Mouse (Mus musculus) midbrain, embryonic 12.5 days (tissue): Measurements from ENCODE around the gene Dlx3. TPM values are rescaled to one million over a fixed set of nuclear protein-coding genes. Genes with fewer than 3 reads are reported as not detected.

ENCODE experiments used
- ATAC-seq: fragments of 200-750 bp; cut with Nextera tagmentation; 2 replicates; pipeline ENCODE4 v1.8.0; 2017; ENCODE audit warnings: low read depth, moderate TSS enrichment, moderate library complexity; ENCODE audit not compliant: low FRiP score
- H3K27ac ChIP-seq: fragments of 300-500 bp; sonication (generic); replicated peaks from 2 replicates; pipeline ENCODE4 v1.5.1; 2016; ENCODE audit warnings: mild to moderate bottlenecking
- H3K27me3 ChIP-seq: fragments of 300-500 bp; sonication (generic); 2 replicates; pipeline ENCODE4 v1.6.1; 2016; ENCODE audit warnings: mild to moderate bottlenecking
- H3K36me3 ChIP-seq: fragments of 300-500 bp; sonication (generic); 2 replicates; pipeline ENCODE4 v1.6.1; 2016
- H3K4me1 ChIP-seq: fragments of 300-500 bp; sonication (generic); 2 replicates; pipeline ENCODE4 v1.6.1; 2016
- H3K4me2 ChIP-seq: fragments of 300-500 bp; sonication (generic); replicated peaks from 2 replicates; pipeline ENCODE4 v1.6.1; 2016; ENCODE audit warnings: mild to moderate bottlenecking, moderate library complexity
- H3K4me3 ChIP-seq: fragments of 300-500 bp; sonication (generic); 2 replicates; pipeline ENCODE4 v1.5.1; 2016; ENCODE audit warnings: mild to moderate bottlenecking
- H3K9ac ChIP-seq: fragments of 300-500 bp; sonication (generic); replicated peaks from 2 replicates; pipeline ENCODE4 v1.6.1; 2016; ENCODE audit warnings: mild to moderate bottlenecking, moderate library complexity
- H3K9me3 ChIP-seq: fragments of 300-500 bp; sonication (generic); 2 replicates; pipeline ENCODE4 v1.6.1; 2016; ENCODE audit warnings: mild to moderate bottlenecking
- WGBS: fragments of 180-500 bp; shearing (Covaris S2); methylation state at CpG from one replicate; pipeline ENCODE4 v1.1.7; 2016; 5-methylcytosine and 5-hydroxymethylcytosine counted together
- polyA plus RNA-seq: library from polyadenylated mRNA; unstranded; fragments of >200 nt; fragmentation: Nextera tagmentation; extraction: Ambion mirVana; gene quantifications from 2 replicates; pipeline ENCODE4 v1.2.1, GENCODE M21; 2016

Gene Dlx3
- polyA plus RNA-seq, 1 experiment from 2014 or later = 0.71 TPM

DNA sequence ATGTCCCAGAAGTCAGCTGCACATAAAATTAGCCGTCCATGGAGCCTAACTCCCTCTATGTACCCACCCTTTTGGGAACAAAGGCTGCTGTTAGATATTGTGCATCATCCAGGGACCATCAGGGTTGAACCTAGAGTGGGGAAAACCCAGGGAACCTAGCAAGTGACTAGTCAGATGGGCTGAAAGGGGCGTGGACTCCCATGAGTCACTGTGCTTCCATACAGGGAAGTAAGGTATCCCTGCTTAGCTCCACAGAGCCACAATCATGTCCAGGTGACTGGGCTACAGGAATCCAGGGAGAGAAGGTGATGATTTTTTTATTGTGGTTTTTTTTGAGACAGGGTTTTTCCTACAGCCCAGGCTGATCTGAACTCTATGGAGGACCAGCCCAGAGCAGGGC lies 10.9 kb upstream of the Dlx3 start:
- Histone ChIP-seq H3K4me1 (peaks cover 10% of the 10 kb centered on the region), H3K4me2 (no peak overlapping the region), H3K4me3 (no peak overlapping the region), H3K9ac (no peak overlapping the region), H3K27me3 (peaks cover 14% of the 10 kb centered on the region), H3K27ac (no peak overlapping the region), H3K9me3 (no peaks in the 10 kb centered on the region), H3K36me3 (no peaks in the 10 kb centered on the region)
- WGBS = 89% methylated on average over 2 of the region's 2 CpGs
- no peak for ATAC-seq

DNA sequence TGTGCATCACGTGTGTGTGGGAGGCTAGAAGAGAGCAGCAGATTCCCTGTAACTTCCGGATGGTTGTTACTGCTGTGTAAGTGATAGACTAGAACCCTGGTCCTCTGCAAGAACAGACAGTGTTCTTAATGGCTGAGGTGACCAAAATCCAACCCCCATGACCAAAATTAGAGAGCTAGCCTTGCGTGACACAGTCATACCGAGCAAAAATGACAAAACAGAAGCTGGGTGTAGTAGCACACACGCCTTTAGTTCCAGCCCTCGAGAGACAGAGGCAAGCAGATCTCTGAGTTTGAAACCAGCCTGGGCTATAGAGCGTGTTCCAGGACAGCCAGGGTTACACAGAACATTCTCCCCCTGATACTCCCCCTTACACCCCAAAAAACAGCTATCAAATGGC lies 9.8 kb upstream of the Dlx3 start:
- H3K4me2 ChIP-seq = no peak overlapping the region
- WGBS = 88% methylated on average over 7 of the region's 7 CpGs
- H3K27me3 ChIP-seq = peaks cover 14% of the 10 kb centered on the region

DNA sequence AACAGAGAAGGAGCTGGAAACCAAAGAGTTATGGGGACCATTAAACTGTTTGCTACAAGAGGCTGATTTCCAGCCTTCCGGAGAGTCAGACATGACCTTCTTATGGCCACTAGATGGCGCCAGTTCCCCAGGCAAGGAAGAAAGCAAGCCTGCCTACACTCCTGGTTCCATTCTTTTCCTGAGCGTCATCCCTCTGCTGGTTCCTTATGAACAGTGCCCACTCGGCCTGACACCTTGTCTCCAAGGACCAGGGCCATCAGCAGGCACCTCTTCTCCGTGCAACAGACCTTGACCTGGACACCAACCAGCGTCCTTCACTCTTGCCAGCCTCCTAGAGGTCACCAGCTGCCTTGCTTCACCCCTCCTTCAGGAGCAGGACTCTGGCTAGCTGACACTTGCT lies 2.9 kb upstream of the Dlx3 start:
- Histone ChIP-seq H3K36me3 (no peaks in the 10 kb centered on the region), H3K4me1 (peaks cover 22% of the 10 kb centered on the region), H3K27me3 (peaks cover 50% of the 10 kb centered on the region), H3K9me3 (no peaks in the 10 kb centered on the region), H3K27ac (no peak overlapping the region), H3K4me2 (no peak overlapping the region), H3K4me3 (no peak overlapping the region), H3K9ac (no peak overlapping the region)
- 3% methylated on average over 6 of the region's 6 CpGs for WGBS
- peak; percentile 58; the same call in 1 of the 2 replicates for ATAC-seq

More for the DNA sequence above, 9.8 kb upstream of the Dlx3 start:
- no peak for ATAC-seq
- no peak overlapping the region for H3K4me3 ChIP-seq
- no peaks in the 10 kb centered on the region for H3K36me3 ChIP-seq
- no peaks in the 10 kb centered on the region for H3K9me3 ChIP-seq
- H3K27ac ChIP-seq = no peak overlapping the region
- H3K9ac ChIP-seq = no peak overlapping the region
- peaks cover 7% of the 10 kb centered on the region for H3K4me1 ChIP-seq

DNA sequence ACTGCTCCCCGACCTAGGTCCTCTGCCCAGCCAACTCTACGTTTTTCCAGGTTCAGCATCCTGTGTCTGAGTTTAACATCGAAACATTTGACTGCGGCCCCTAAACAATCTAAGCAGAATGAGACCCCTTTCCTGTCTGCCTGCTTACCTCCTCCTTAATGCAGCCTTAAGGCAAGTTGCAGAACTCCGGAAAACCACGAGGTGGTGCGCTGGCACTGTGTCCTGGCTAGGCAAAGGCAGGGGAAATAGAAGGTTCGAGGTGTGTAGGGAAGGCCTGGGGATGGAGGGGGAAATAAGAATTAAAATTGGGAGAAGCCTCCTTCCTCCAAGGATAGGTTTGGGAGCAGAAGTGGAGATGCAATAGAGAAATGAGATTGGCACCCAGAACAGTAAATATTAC lies 1.4 kb upstream of the Dlx3 start:
- Histone ChIP-seq H3K27me3 (peaks cover 65% of the 10 kb centered on the region), H3K4me2 (0 out of 2 replicates have a peak overlapping the region, but pooled peaks have one; percentile 5), H3K4me1 (peaks cover 22% of the 10 kb centered on the region), H3K36me3 (no peaks in the 10 kb centered on the region), H3K27ac (no peak overlapping the region), H3K4me3 (no peak overlapping the region), H3K9ac (no peak overlapping the region), H3K9me3 (no peaks in the 10 kb centered on the region)
- 6% methylated on average over 8 of the region's 8 CpGs for WGBS
- ATAC-seq = no peak

DNA sequence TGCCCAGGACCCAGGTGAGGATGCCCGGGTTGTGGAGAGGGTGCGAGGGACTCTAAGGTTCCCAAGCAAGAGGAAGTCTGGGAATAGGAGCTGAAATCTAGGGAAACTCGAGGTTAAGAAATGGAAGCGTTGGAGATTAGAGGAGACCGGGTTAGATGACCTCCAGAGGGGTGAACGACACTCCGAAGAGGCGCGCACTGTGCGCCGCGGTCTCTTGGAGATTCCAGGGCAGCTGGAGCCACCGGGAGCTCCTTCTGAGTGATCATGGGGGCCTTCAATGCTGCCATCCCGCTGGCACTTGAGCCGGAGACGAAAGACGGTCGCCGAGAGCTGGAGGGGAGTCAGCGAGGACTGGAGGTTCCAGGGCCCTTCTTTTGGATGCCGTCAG lies 708 bp downstream of the Dlx3 start:
- peaks cover 86% of the 10 kb centered on the region for H3K27me3 ChIP-seq
- peak overlapping the region; percentile 69 for H3K4me2 ChIP-seq
- whole genome bisulfite sequencing = under 1% methylated on average over 21 of the region's 21 CpGs
- 0 out of 2 replicates have a peak, but pooled peaks have one; percentile 8 for ATAC-seq
- peak overlapping the region; percentile 43 for H3K4me3 ChIP-seq
- H3K9ac ChIP-seq = no peak overlapping the region
- H3K36me3 ChIP-seq = no peaks in the 10 kb centered on the region
- H3K9me3 ChIP-seq = no peaks in the 10 kb centered on the region
- H3K4me1 ChIP-seq = peaks cover 22% of the 10 kb centered on the region
- no peak overlapping the region for H3K27ac ChIP-seq

DNA sequence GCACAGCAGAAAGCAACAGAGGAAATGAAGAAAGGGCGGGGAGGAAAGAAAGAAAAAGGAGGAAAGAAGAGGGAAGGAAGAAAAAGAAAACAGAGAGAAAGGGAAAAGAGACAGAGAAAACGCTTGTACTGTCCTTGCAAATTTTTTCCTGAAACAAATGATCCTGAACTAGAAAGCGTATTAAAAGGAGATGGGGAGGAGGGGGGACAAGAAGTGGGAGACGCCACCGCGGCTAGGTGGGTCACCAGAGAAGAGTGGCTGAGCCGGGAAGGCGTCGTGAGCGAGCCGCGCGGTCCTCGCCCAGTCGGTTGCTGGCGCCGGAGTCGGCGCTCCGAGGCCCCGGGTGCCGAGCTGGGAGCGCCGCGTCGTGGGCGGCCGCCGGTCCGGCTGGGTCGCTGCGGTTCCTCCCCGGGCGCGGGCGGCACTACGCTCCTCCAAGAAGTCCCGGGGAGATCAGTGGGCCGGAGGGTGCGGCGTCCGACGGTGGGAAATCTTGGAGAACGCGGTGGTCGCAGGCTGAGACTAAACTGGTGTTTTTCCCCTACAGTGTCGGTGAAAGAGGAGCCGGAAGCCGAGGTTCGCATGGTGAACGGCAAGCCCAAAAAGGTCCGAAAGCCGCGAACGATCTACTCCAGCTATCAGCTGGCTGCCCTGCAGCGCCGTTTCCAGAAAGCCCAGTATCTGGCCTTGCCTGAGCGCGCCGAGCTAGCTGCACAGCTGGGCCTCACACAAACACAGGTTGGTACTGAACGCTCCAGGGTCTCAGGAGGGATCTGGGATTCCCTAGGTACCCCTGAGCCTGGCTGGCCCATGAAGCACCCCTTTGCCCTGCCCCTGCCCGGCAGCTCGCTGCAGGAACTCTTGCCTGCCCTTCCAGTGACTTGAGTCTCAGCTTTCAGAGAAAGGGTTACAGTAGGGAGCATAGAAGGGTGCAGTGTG lies 1.5 kb downstream of the Dlx3 start:
- WGBS = under 1% methylated on average over 63 of the region's 63 CpGs
- peak overlapping the region; percentile 69 for H3K4me2 ChIP-seq
- H3K27me3 ChIP-seq = peaks cover 94% of the 10 kb centered on the region
- H3K27ac ChIP-seq = no peak overlapping the region
- peaks cover 26% of the 10 kb centered on the region for H3K4me1 ChIP-seq
- no peak for ATAC-seq
- no peaks in the 10 kb centered on the region for H3K36me3 ChIP-seq
- no peak overlapping the region for H3K9ac ChIP-seq
- peak overlapping the region; percentile 43 for H3K4me3 ChIP-seq
- no peaks in the 10 kb centered on the region for H3K9me3 ChIP-seq

DNA sequence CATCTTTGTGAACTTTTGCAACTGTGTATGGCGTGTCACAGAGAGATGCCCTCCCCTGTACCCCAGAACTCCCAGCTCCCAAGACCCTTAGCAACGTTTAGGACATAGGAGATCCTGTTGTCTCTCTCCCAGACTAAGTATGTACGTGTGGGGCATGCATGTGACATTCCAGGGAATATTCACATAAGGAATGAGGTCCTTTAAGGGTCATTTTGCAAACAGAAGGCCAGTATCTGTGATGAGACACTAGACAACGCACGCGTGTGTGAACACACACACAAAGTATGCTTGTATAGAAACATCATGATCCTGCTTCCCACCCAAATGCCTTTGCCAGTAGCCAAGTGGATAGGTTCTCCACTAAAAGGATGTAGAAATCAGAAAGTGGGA lies 2.2 kb downstream of the Dlx3 start:
- Histone ChIP-seq H3K36me3 (no peaks in the 10 kb centered on the region), H3K4me2 (peak overlapping the region; percentile 69; the same call in 1 of the 2 replicates), H3K27me3 (peaks cover 99% of the 10 kb centered on the region), H3K9me3 (no peaks in the 10 kb centered on the region), H3K4me1 (peaks cover 32% of the 10 kb centered on the region), H3K9ac (no peak overlapping the region), H3K4me3 (peak overlapping the region; percentile 43; the same call in 1 of the 2 replicates), H3K27ac (no peak overlapping the region)
- ATAC-seq = no peak
- WGBS = 21% methylated on average over 6 of the region's 6 CpGs

DNA sequence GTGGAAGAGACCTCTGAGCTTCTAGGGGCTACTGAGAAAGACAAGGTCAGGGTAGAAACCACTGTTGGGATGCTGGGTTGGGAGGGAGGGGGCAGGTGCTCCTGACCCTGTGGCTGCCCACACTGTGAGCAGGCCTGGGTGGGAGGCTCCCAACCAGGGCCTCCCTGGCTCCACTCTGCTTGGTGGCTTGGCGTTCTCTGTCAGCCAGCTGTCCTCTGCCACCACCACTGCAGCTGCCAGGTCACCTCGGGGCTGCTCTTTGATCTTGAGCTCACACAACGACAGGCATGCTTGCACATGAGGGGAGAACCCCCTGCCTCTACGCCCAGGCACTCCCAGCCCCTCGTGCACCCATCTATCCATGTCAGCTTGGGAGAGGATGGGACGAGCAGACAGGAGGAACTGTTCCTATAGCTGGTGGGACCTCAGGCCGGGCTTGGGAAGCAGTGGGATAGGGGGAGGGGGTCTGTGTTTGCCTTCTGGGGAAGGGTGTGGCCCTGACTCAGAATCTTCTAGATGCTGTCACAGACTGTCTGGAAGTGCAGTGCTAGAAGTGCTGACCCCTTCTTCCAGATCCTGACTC lies 5.5 kb downstream of the Dlx3 start:
- no peak for ATAC-seq
- peaks cover 94% of the 10 kb centered on the region for H3K27me3 ChIP-seq
- peaks cover 22% of the 10 kb centered on the region for H3K4me1 ChIP-seq
- H3K4me3 ChIP-seq = no peak overlapping the region
- no peak overlapping the region for H3K4me2 ChIP-seq
- no peak overlapping the region for H3K27ac ChIP-seq
- no peaks in the 10 kb centered on the region for H3K36me3 ChIP-seq
- WGBS = 22% methylated on average over 7 of the region's 7 CpGs
- no peak overlapping the region for H3K9ac ChIP-seq
- no peaks in the 10 kb centered on the region for H3K9me3 ChIP-seq

DNA sequence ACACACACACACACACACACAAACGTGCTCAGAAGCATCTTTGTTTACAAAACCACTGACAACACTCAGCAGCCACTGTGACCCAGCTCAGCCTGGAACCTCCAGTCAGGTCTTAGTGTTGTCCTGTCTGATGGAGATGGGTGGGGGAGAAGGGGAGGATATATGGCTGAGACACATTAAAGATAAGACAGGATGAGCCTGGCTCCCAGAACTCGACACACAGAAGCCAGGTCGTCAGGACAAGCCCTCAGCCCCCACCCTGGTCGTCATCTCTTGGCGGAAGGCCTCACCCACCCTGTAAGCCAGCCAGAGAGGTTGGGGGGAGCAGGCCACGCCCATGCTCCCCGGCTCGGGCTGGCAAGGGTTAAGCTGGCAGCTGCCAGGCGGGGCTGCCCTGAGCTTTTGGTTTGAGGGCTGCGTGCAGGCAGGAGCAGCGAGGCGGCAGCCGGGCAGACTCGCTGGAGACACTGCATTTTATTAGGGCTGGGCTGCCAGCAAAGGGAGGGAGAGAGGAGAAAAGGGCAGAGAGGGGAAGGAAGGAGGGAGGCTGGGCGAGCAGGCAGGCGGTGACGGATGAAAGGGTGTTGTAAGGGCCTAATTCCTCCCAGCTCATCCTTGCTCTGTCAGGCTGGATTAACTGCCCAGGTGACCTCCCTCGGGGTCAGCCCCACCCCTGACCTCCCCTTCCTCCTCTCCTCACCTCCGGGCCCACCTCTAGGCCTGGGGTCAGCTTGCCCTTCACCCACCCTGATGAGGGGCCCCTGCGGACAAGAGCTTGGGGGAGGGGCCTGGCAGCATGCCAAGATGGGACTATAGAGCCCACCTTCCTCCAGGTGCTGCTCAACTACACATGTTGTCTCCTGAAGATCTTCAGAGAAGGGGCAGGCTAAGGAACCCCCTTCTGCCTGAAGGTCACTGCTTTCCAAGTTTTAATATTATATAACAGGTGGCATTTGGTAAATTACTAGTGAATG lies 6.6 kb downstream of the Dlx3 start:
- peaks cover 88% of the 10 kb centered on the region for H3K27me3 ChIP-seq
- no peak overlapping the region for H3K4me3 ChIP-seq
- no peaks in the 10 kb centered on the region for H3K9me3 ChIP-seq
- 0 out of 2 replicates have a peak overlapping the region, but pooled peaks have one; percentile 20 for H3K27ac ChIP-seq
- peak; percentile 34; the same call in 1 of the 2 replicates for ATAC-seq
- H3K9ac ChIP-seq = 0 out of 2 replicates have a peak overlapping the region, but pooled peaks have one; percentile 4
- H3K4me2 ChIP-seq = peak overlapping the region; percentile 33
- H3K36me3 ChIP-seq = no peaks in the 10 kb centered on the region
- peaks cover 12% of the 10 kb centered on the region for H3K4me1 ChIP-seq
- WGBS = under 1% methylated on average over 19 of the region's 20 CpGs

DNA sequence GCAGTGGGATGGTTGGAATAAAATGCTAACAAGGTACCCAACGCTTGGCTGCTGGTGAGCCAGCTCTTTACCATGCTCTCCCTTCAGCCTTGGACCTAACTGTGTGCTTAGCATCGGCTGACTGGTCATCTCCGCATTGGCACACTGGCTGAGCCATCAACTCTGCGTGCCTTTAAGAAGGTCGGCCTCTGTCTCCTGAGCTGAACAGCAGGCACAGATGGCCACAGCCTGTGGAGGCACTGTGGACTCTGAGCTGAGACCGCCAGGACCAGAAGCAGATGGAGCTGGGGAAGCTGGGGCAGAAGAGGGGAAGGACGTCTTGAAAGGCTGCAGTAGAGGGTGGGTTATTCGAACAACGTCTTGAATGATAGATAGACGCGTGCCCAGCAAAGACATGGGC lies 8.4 kb downstream of the Dlx3 start:
- Histone ChIP-seq H3K4me1 (peaks cover 9% of the 10 kb centered on the region), H3K27me3 (peaks cover 75% of the 10 kb centered on the region), H3K4me2 (no peak overlapping the region), H3K9me3 (no peaks in the 10 kb centered on the region), H3K27ac (no peak overlapping the region), H3K36me3 (no peaks in the 10 kb centered on the region), H3K9ac (no peak overlapping the region), H3K4me3 (no peak overlapping the region)
- no peak for ATAC-seq
- 58% methylated on average over 11 of the region's 11 CpGs for WGBS

DNA sequence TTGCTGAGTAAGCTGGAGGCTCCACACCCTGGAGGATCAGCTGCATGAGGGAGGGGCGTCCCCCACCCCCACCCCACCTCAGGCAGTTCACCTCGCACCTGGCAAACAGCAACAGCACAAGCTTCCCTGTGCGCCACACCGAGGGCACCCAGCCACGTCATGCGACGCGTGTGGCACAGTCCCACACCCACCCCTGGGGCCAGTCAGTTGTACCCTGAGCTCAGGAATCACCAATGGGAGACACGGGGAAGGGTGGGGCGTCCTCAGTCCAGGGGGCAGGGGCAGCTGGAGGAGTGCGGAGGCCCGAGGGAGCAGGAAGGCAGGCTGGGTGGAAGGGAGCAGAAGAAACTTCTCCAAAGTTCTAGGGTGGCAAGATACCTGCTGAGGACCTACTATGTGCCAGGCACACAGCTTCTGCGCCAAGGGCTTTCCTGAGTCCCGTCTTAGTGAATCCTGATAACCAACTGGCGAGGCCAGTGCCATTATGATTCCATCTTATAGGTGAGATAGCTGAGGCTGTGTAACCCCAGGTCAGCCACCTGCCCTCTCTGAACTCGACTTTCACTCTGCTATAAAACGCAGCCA lies 10.8 kb downstream of the Dlx3 start:
- 74% methylated on average over 17 of the region's 17 CpGs for WGBS
- Histone ChIP-seq H3K36me3 (no peaks in the 10 kb centered on the region), H3K9ac (no peak overlapping the region), H3K4me2 (no peak overlapping the region), H3K27me3 (peaks cover 60% of the 10 kb centered on the region), H3K9me3 (no peaks in the 10 kb centered on the region), H3K27ac (no peak overlapping the region), H3K4me1 (peaks cover 9% of the 10 kb centered on the region), H3K4me3 (no peak overlapping the region)
- ATAC-seq = no peak
